Mouse (Mus musculus) forebrain, embryonic 14.5 days (tissue): ENCODE measurements around the gene Pkmyt1. TPM values are rescaled to one million over a fixed set of nuclear protein-coding genes. Genes with fewer than 3 reads are reported as not detected.

Experiments
- ATAC-seq: fragments of 200-750 bp; cut with Nextera tagmentation; 2 replicates; pipeline ENCODE4 v1.8.0; 2017; ENCODE audit warnings: mild to moderate bottlenecking, moderate library complexity
- DNase-seq: peaks from one replicate; pipeline ENCODE4 v3.0.0-alpha.2; 2015; ENCODE audit warnings: low spot score
- H3K27ac ChIP-seq: fragments of 300-500 bp; sonication (generic); 2 replicates; pipeline ENCODE4 v1.5.1; 2014; ENCODE audit warnings: low read depth, mild to moderate bottlenecking, control low read depth, low read length, moderate library complexity
- H3K27me3 ChIP-seq: fragments of 300-500 bp; sonication (generic); replicated peaks from 2 replicates; pipeline ENCODE4 v1.6.1; 2014; ENCODE audit warnings: low read length, control low read depth, mixed read lengths; ENCODE audit not compliant: control insufficient read depth, insufficient read depth
- H3K36me3 ChIP-seq: fragments of 300-500 bp; sonication (generic); 2 replicates; pipeline ENCODE4 v1.6.1; 2014; ENCODE audit warnings: low read length, control low read depth; ENCODE audit not compliant: control insufficient read depth, insufficient read depth
- H3K4me1 ChIP-seq: fragments of 300-500 bp; sonication (generic); 2 replicates; pipeline ENCODE4 v1.6.1; 2014; ENCODE audit warnings: antibody characterized with exemption, low read length, control low read depth; ENCODE audit not compliant: control insufficient read depth, insufficient read depth
- H3K4me2 ChIP-seq: fragments of 300-500 bp; sonication (generic); 2 replicates; pipeline ENCODE4 v1.6.1; 2014; ENCODE audit warnings: mild to moderate bottlenecking, control low read depth, low read length
- H3K4me3 ChIP-seq: fragments of 300-500 bp; sonication (generic); 2 replicates; pipeline ENCODE4 v1.5.1; 2014; ENCODE audit warnings: low read depth, low read length, control low read depth
- H3K9ac ChIP-seq: fragments of 300-500 bp; sonication (generic); 2 replicates; pipeline ENCODE4 v1.6.1; 2014; ENCODE audit warnings: mild to moderate bottlenecking, low read length, control low read depth, moderate library complexity
- H3K9me3 ChIP-seq: fragments of 300-500 bp; sonication (generic); replicated peaks from 2 replicates; pipeline ENCODE4 v1.6.1; 2016; ENCODE audit warnings: low read length, control low read depth, mixed read lengths; ENCODE audit not compliant: control insufficient read depth
- WGBS: fragments of 180-500 bp; shearing (Covaris S2); extraction: QIAGEN DNeasy Blood & Tissue Kit; methylation state at CpG from one replicate; pipeline ENCODE4 v1.1.7; 2014; 5-methylcytosine and 5-hydroxymethylcytosine counted together
- polyA plus RNA-seq: library from polyadenylated mRNA; unstranded; fragments of >200 nt; fragmentation: Nextera tagmentation; extraction: Ambion mirVana; gene quantifications from 2 replicates; pipeline ENCODE4 v1.2.1, GENCODE M21; 2014

Gene Pkmyt1
- polyA plus RNA-seq, 1 experiment from 2014 or later = 18.0 TPM

DNA sequence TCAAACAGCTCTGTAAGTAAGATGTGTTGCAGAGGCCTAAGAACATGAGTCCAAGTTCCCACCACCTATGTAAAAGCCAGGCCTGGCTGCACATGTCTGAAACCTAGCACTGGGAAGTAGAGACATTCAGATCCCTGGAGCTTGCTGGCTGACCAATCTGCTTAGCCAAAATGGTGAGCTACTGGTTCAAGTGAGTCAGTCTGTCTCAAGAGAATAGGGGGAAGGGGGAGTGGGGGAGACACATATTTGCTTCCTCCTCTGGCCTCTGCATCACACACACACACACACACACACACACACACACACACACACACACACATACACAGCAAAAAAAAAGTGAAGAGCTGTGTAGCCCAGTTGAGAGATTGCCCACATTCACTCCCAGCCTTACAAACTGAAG lies 57.2 kb downstream of the Pkmyt1 start:
- no peak for DNase-seq
- no peak overlapping the region for H3K4me3 ChIP-seq
- H3K36me3 ChIP-seq = 0 out of 2 replicates have a peak, but pooled peaks cover 3% of the 10 kb centered on the region
- H3K27me3 ChIP-seq = no peaks in the 10 kb centered on the region
- no peak overlapping the region for H3K9ac ChIP-seq
- ATAC-seq = no peak
- H3K4me2 ChIP-seq = no peak overlapping the region
- no peak overlapping the region for H3K27ac ChIP-seq
- H3K4me1 ChIP-seq = peaks cover 9% of the 10 kb centered on the region; the same call in 1 of the 2 replicates
- no peaks in the 10 kb centered on the region for H3K9me3 ChIP-seq

DNA sequence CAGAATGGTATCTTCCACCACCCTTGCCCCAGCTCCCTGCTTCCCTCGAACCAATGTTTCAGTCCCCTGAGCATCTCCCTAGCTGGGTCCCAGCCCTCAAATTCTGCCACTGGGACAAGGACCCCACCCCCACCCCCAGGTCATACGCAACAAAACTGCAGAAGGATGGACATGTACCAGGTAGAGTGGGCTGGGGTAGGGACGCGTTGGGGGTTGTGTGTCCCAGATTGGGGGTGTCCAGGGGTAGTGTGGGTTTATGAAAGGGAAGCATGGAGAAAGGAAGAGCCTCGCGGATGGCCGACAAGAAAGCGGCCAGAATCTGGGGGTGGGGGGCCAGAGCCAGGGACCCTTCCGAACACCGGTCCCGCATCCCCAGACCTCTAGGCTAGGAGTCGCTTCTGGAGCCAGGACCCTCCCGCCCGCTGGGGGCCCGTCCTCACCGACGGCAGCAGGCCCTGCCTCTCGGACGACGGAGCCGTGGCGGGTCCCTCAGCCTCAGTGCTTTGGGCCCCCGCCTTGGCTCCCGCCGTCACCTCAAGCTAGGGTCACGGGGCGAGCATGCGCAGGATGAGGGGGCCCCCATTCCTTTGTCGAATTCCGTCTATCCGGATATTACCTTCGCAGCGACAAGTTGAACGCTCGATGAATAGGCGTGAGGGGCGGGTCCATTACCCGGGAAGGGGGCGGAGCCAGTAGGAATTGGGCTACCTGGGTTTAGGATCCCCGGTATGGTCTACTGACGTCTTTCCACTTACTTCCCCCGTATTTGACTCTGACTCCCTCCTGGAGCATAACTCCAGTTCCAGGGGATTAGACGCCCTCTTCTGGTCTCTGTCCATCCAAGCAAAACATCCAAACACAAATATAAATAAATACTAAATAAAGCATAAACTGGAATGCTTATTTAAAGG lies 59.7 kb downstream of the Pkmyt1 start, which contains the start of gene Flywch2:
Flywch2 (minus strand) TSS at position 521 of the 911 bp plus-strand sequence.
- peak; percentile 86 for ATAC-seq
- H3K27ac ChIP-seq = peak within 1 kb of the TSS; percentile 85
- peaks cover 21% of the 10 kb centered on the region for H3K4me1 ChIP-seq
- peak within 1 kb of the TSS; percentile 75 for H3K9ac ChIP-seq
- peak within 1 kb of the TSS; percentile 56 for H3K4me3 ChIP-seq
- H3K9me3 ChIP-seq = no peaks in the 10 kb centered on the region
- no peaks in the 10 kb centered on the region for H3K36me3 ChIP-seq
- H3K27me3 ChIP-seq = no peaks in the 10 kb centered on the region
- WGBS = 2% methylated on average over 42 of the region's 43 CpGs
- peak; percentile 95 for DNase-seq
- peak within 1 kb of the TSS; percentile 73 for H3K4me2 ChIP-seq

Other genes starting within 250 kb of the Pkmyt1 start
- gene Vmn2r117, start 246.6 kb upstream of the Pkmyt1 start, polyA plus RNA-seq = not detected in 2 replicates
- 17.6 and 20.9 TPM in 2 replicates for gene Zfp213, start 162.1 kb upstream of the Pkmyt1 start, polyA plus RNA-seq
- 24.1 and 26.0 TPM in 2 replicates for gene Zfp13, start 126.8 kb upstream of the Pkmyt1 start, polyA plus RNA-seq
- not detected in 2 replicates for gene Zscan10, start 125.5 kb upstream of the Pkmyt1 start, polyA plus RNA-seq
- gene Mmp25, start 81.1 kb upstream of the Pkmyt1 start, polyA plus RNA-seq = 0.62 and 0.90 TPM in 2 replicates
- not detected in 2 replicates for gene Bicdl2, start 65.8 kb upstream of the Pkmyt1 start, polyA plus RNA-seq
- gene Hcfc1r1, start 52.7 kb upstream of the Pkmyt1 start, polyA plus RNA-seq = 107 and 112 TPM in 2 replicates
- gene Thoc6, start 52.5 kb upstream of the Pkmyt1 start, polyA plus RNA-seq = 43.8 and 45.9 TPM in 2 replicates
- 2.6 and 2.9 TPM in 2 replicates for gene Tnfrsf12a, start 48.9 kb upstream of the Pkmyt1 start, polyA plus RNA-seq
- gene Cldn6, start 47.1 kb upstream of the Pkmyt1 start, polyA plus RNA-seq = 0.24 and 0.25 TPM in 2 replicates
- gene Cldn9, start 42.3 kb upstream of the Pkmyt1 start, polyA plus RNA-seq = 1.6 and 2.3 TPM in 2 replicates
- not detected in 2 replicates for gene 1520401A03Rik, start 3.6 kb upstream of the Pkmyt1 start, polyA plus RNA-seq
- gene Paqr4, start 14.5 kb downstream of the Pkmyt1 start, polyA plus RNA-seq = 31.9 and 38.3 TPM in 2 replicates
- gene Kremen2, start 19.5 kb downstream of the Pkmyt1 start, polyA plus RNA-seq = 0.23 and 0.25 TPM in 2 replicates
- 129 and 143 TPM in 2 replicates for gene Flywch1, start 45.3 kb downstream of the Pkmyt1 start, polyA plus RNA-seq
- 36.9 and 44.2 TPM in 2 replicates for gene Flywch2, start 59.7 kb downstream of the Pkmyt1 start, polyA plus RNA-seq
- 226 and 339 TPM in 2 replicates for gene Srrm2, start 64.2 kb downstream of the Pkmyt1 start, polyA plus RNA-seq
- gene Elob, start 102.8 kb downstream of the Pkmyt1 start, polyA plus RNA-seq = 1,202 and 1,508 TPM in 2 replicates
- not detected in 2 replicates for gene Prss33, start 109.7 kb downstream of the Pkmyt1 start, polyA plus RNA-seq
- gene Prss32, start 117.5 kb downstream of the Pkmyt1 start, polyA plus RNA-seq = not detected in 2 replicates
- 0.31 and 0.66 TPM in 2 replicates for gene Prss41, start 117.8 kb downstream of the Pkmyt1 start, polyA plus RNA-seq
- not detected in 2 replicates for gene Prss21, start 141.7 kb downstream of the Pkmyt1 start, polyA plus RNA-seq
- gene Dcpp1, start 154.5 kb downstream of the Pkmyt1 start, polyA plus RNA-seq = not detected in 2 replicates
- not detected in 2 replicates for gene Dcpp2, start 154.5 kb downstream of the Pkmyt1 start, polyA plus RNA-seq
- gene Dcpp3, start 191.1 kb downstream of the Pkmyt1 start, polyA plus RNA-seq = not detected in 2 replicates
- not detected in 2 replicates for gene Sbp, start 215.3 kb downstream of the Pkmyt1 start, polyA plus RNA-seq
- not detected in 2 replicates for gene Sbpl, start 228.9 kb downstream of the Pkmyt1 start, polyA plus RNA-seq